Mouse (Mus musculus) ES-Bruce4 (cell line): ENCODE results near the gene Tln1.

Experiments
- CTCF ChIP-seq: IDR thresholded peaks from one replicate; pipeline ENCODE4 v1.8.1; 2011; ENCODE audit warnings: low read depth, low read length
- POLR2A ChIP-seq: IDR thresholded peaks from one replicate; pipeline ENCODE4 v1.8.1; 2011; ENCODE audit warnings: low read length; ENCODE audit not compliant: insufficient read depth

DNA sequence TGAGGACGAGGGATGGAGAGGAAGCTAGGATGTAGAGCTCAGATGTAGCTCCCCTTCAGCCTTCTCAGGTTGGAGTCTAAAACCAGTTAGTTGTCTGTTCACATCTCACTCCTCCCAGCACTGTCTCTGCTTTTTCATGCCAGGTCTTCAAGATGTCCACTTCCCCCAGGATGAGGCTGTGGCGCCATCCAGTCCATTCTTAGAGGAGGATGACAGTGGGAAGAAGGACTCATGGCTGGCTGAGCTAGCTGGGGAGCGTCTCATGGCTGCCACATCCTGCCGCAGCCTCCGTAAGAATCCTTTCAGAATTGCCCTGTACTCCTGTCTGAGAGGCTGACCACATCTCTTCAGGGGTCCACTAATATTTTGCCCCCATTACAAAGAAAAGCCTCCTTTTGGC, 18.2 kb upstream of the Tln1 start:
- TF ChIP-seq POLR2A (no peak), CTCF (no peak)
